Mouse (Mus musculus) monocyte, adult 5-6 weeks (primary cell): ENCODE results near the gene Otog. TPM values are rescaled to one million over a fixed set of nuclear protein-coding genes. Genes with fewer than 3 reads are reported as not detected.

Experiments used
- ATAC-seq: fragments of 153-309, 156-312 bp; replicated peaks from 2 replicates; pipeline ENCODE4 v1.8.0; 2017; ENCODE audit warnings: mild to moderate bottlenecking; ENCODE audit not compliant: low TSS enrichment, insufficient number of reproducible peaks, severe bottlenecking, poor library complexity, low FRiP score
- total RNA-seq: library from RNA; stranded (forward); fragments of 200-1000, 200-491, 200-594 nt; gene quantifications from 3 replicates; pipeline ENCODE4 v1.2.3, GENCODE M21; 2017

Gene Otog
- total RNA-seq, 1 experiment from 2014 or later, result not detected

DNA sequence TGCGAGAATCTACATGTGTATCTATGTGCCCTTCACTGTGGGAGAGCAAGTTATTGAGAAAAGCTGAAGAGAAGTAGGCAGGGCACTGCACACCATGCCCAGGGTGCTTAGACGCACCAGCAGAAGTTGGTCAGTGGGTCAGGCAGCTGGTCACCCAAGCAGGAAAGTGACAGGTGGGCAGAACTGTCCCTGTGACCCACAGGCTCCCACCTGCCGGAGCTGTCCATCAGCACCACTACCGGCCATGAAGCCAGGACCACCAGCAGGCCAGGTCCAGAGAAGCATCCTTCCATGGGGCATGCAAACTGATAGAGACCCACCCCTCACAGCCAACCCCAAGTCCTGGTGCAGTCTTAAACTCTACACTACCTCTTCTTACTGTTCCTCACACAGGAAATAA is 106.9 kb downstream of the Otog start:
- ATAC-seq, result no peak

DNA sequence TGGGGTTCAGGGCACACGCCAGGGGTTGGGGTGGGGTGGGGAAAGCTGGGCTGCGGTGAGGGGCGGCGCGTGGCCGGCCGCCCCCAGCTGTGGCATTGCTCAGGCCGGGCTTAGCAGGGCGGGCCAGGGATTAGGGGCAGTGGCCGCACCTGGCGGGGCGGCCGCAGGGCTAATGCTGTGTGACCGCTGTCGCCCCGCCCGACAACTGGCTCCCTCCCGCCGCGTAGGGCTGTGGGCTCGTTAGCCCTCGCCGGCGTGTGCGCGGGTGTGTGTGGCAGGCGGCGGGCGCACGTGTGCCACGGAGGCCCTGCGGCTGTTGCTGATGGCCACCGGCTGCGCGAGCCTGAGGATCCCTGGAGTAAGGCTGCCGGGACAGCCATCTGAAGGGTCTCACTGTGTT is 108.0 kb downstream of the Otog start:
- ATAC-seq, result no peak

DNA sequence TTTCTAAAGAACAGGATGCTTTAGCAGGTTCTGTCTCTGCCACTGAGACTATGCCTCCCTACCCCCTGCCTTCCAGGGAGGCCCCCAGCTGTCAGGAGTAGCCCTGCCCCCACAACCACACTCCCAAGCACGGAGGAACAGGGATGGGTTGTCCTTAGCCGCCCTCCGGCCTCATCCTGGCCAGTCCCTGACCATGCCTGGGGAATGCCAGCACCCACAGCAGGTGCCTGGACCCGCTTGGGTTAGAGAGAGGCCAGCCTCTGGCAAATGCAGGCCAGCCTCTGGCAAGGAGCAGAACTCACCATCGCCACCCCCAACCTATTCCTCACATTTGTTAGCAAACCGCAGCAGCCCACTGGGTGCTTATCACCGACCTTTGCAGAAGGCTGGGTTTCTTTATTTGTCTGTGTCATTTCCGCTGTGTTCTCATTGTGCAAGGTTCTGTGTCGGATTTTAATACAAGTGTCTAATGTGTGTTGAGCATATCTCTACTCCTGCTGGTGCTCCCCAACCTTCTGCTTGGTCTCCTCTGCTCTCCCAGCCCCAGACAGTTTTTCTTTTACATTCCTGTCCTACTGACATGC is 109.4 kb downstream of the Otog start:
- no peak for ATAC-seq

DNA sequence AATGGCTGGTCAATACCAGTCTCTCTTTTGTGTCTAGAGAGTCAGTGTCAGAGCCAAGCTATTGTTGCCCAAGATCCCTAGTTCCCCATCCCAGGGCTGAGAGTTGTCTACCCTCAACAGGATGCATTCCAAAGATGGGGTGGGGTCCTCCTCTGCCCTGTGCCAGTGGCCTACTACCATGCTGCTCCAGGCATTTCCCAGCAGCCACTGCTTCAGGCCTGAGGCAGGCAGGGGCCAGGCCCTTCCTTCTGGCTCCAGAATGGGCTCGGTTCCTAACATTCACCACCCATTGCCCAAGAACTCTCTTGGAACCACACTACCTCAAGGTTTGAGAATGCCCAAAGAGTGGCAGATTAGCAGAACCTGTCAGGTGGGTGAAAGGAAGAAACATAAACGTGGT is 112.0 kb downstream of the Otog start:
- ATAC-seq, result no peak

DNA sequence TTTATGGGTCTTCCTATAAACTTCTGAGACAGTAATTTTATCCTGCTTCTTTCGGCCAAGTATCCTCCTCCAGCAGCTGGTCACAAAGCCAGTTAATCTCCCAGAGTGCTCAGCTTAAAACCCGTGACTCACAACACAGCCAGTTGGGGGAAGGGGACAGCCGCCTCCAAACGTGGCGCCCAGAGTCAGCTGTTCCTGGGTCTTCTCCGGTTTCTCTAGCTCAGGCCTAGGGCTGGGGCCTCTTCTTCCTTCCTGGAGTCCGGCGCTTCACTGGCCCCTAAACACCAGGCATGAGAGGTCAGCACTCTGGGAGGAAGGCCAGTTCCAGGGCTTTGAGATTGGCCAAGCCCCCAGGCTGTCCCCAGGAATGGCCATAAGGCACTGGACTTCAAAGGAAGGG is 112.4 kb downstream of the Otog start:
- no peak for ATAC-seq

DNA sequence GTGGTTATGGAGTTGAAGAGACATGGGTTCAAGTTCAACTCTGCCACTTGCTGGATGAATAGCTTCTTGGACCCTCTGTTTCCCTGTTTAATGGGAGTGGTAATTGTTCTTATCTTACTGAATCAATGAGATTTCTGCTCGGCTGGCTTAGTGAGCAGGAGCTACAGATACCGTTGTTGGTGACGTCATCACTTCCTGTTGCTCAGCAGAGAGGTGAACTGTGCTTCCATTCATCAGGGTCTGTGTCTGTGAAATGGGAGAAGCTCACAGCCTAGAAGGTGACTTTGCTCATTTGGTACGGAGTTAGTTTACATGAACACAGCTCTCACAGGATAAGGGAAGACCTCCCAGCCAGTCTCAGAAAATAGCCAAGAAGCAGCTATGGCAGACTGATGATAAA is 113.1 kb downstream of the Otog start:
- no peak for ATAC-seq

Other genes starting within 250 kb of the Otog start
- gene Abcc6, start 210.7 kb upstream of the Otog start, total RNA-seq, result not detected in 3 replicates
- gene Nomo1, start 207.3 kb upstream of the Otog start, total RNA-seq, result 14.2 to 34.6 TPM (median 17.8 TPM) in 3 replicates
- gene Kcnj11, start 140.2 kb upstream of the Otog start, total RNA-seq, result not detected in 3 replicates
- not detected in 3 replicates for gene Abcc8, start 61.0 kb upstream of the Otog start, total RNA-seq
- gene Ush1c, start 2.5 kb upstream of the Otog start, total RNA-seq, result not detected in 3 replicates
- not detected in 3 replicates for gene Myod1, start 135.5 kb downstream of the Otog start, total RNA-seq
- 0.11 to 0.19 TPM in 2 of 3 replicates, not detected in the other for gene Kcnc1, start 155.5 kb downstream of the Otog start, total RNA-seq